Mouse (Mus musculus) bone marrow, adult 2 months (tissue): ENCODE results near the gene Phf19.

Experiments
- CTCF ChIP-seq: fragments of 200-500 bp; IDR thresholded peaks from 2 replicates; pipeline ENCODE4 v1.5.1; 2011; ENCODE audit warnings: low read length, control low read depth; ENCODE audit not compliant: control insufficient read depth, insufficient read depth
- POLR2A ChIP-seq: fragments of 200-500 bp; IDR thresholded peaks from 2 replicates; pipeline ENCODE4 v1.6.1; 2011; ENCODE audit warnings: low read depth, mild to moderate bottlenecking, control low read depth, low read length, borderline replicate concordance; ENCODE audit not compliant: control insufficient read depth

GRCm38 (mm10) chr2:34906861-34907604 is 6.8 kb downstream of the Phf19 start:
- TF ChIP-seq POLR2A: no peak
- TF ChIP-seq CTCF: no peak
